ENCODE assay signal across 25 mouse cellular contexts in genomic region chr12:40991647-40992046, GRCm38 (mm10). TPM values are rescaled to one million over a fixed set of nuclear protein-coding genes. Genes with fewer than 3 reads are reported as not detected.
A peak's percentile ranks its signal among the peaks of the same experiment; 100 is the strongest.
DNase-seq lines count a peak whose midpoint lies in the region; ATAC-seq and TF ChIP-seq lines count a peak whose summit lies in the region.
"Had no signal": no experiment of that assay in that cellular context is flagged by ENCODE, and none has a peak within 500 bp of the region (broad histone marks: within the 10 kb centered on the region; RNA-seq: fewer than 3 reads in every experiment).

No protein-coding gene starts in this region.

- H3K36me3 ChIP-seq in forebrain, embryonic 13.5 days (ENCODE audit: poor library complexity, severe bottlenecking): no peaks in the 10 kb centered on the region
- no peaks in the 10 kb centered on the region for H3K36me3 ChIP-seq in forebrain, embryonic 10.5 days (replicated peaks)
- H3K36me3 ChIP-seq: embryonic facial prominence, embryonic 12.5 days; embryonic facial prominence, embryonic 15.5 days; heart, embryonic 10.5 days; heart, embryonic 13.5 days had no signal

- H3K4me2 ChIP-seq in forebrain, embryonic 13.5 days: no peak overlapping the region
- H3K4me2 ChIP-seq: embryonic facial prominence, embryonic 12.5 days; embryonic facial prominence, embryonic 15.5 days; heart, embryonic 13.5 days; hindbrain, embryonic 14.5 days had no signal

- no peak for TF ChIP-seq CTCF in brain, embryonic 14.5 days (IDR thresholded peaks at IDR 0.05; ENCODE audit: borderline replicate concordance, extremely low read depth, insufficient read depth, insufficient read length)

- no peak overlapping the region for H3K27ac ChIP-seq in forebrain, embryonic 13.5 days
- H3K27ac ChIP-seq in forebrain, embryonic 10.5 days: no peak overlapping the region
- H3K27ac ChIP-seq: embryonic facial prominence, embryonic 12.5 days; embryonic facial prominence, embryonic 15.5 days; heart, adult 2 months; heart, embryonic 10.5 days; heart, embryonic 13.5 days; hindbrain, embryonic 14.5 days had no signal

- no peak for TF ChIP-seq POLR2A in brain, embryonic 14.5 days (IDR thresholded peaks at IDR 0.05; ENCODE audit: borderline replicate concordance, extremely low read depth, insufficient read depth, insufficient read length, poor library complexity, severe bottlenecking)

- no peak for DNase-seq in forebrain, embryonic 10.5 days (ENCODE audit: extremely low spot score, low spot score)
- DNase-seq in R1 (ENCODE audit: low read depth, low spot score): peak; percentile 50
- DNase-seq in brain, embryonic 14.5 days (ENCODE audit: low read depth): peak; percentile 82
- peak; percentile 45 for DNase-seq in retina, embryonic 14.5 days (ENCODE audit: low spot score)
- DNase-seq in spleen, postnatal 14 days (ENCODE audit: low spot score in 2 of 2): no peak
- DNase-seq in adrenal gland, adult (ENCODE audit: inconsistent age in 2 of 2, low spot score in 1 of 2): no peak
- DNase-seq: adrenal gland, adult 2 months; adrenal gland, postnatal 14 days; cerebellum, adult 2 months; cerebellum, adult 9-11 months; cerebellum, postnatal 25 days; gastrocnemius, postnatal 10 days; gastrocnemius, postnatal 36 days; heart, adult 2 months; heart, postnatal 14 days; heart, postnatal 4 days had no signal

- no peaks in the 10 kb centered on the region for H3K9me3 ChIP-seq in forebrain, embryonic 13.5 days (replicated peaks)
- no peaks in the 10 kb centered on the region for H3K9me3 ChIP-seq in forebrain, embryonic 10.5 days
- H3K9me3 ChIP-seq: embryonic facial prominence, embryonic 12.5 days; embryonic facial prominence, embryonic 15.5 days; heart, embryonic 10.5 days; heart, embryonic 13.5 days had no signal

- no peak overlapping the region for H3K4me3 ChIP-seq in forebrain, embryonic 13.5 days
- no peak overlapping the region for H3K4me3 ChIP-seq in forebrain, embryonic 10.5 days
- H3K4me3 ChIP-seq: embryonic facial prominence, embryonic 12.5 days; embryonic facial prominence, embryonic 15.5 days; heart, adult 2 months; heart, embryonic 10.5 days; heart, embryonic 13.5 days had no signal

- no peaks in the 10 kb centered on the region; the same call in 1 of the 2 replicates for H3K4me1 ChIP-seq in forebrain, embryonic 13.5 days
- H3K4me1 ChIP-seq in forebrain, embryonic 10.5 days: peaks cover 25% of the 10 kb centered on the region
- H3K4me1 ChIP-seq: embryonic facial prominence, embryonic 12.5 days; embryonic facial prominence, embryonic 15.5 days; heart, embryonic 10.5 days; heart, embryonic 13.5 days had no signal

- H3K27me3 ChIP-seq in forebrain, embryonic 13.5 days: no peaks in the 10 kb centered on the region
- peaks cover 4% of the 10 kb centered on the region; the same call in 1 of the 2 replicates for H3K27me3 ChIP-seq in forebrain, embryonic 10.5 days (ENCODE audit: poor library complexity, severe bottlenecking)
- H3K27me3 ChIP-seq: embryonic facial prominence, embryonic 12.5 days; embryonic facial prominence, embryonic 15.5 days; heart, embryonic 13.5 days had no signal

- WGBS in forebrain, embryonic 13.5 days: 6% methylated on average over 4 of the region's 4 CpGs
- 44% methylated on average over 4 of the region's 4 CpGs for WGBS in forebrain, embryonic 10.5 days

- ATAC-seq in forebrain, embryonic 13.5 days: peak; percentile 71; the same call in 1 of the 2 replicates
- no peak for ATAC-seq in megakaryocyte-erythroid progenitor cell, adult 5-6 weeks (replicated peaks; ENCODE audit: low FRiP score, low TSS enrichment, poor library complexity, severe bottlenecking)
- ATAC-seq: CD4-positive, CD25-positive, alpha-beta regulatory T cell, adult 4 months; intestine, postnatal 0 days had no signal

- no peak overlapping the region for H3K9ac ChIP-seq in forebrain, embryonic 13.5 days
- H3K9ac ChIP-seq: embryonic facial prominence, embryonic 12.5 days; embryonic facial prominence, embryonic 15.5 days; heart, embryonic 13.5 days; hindbrain, embryonic 14.5 days had no signal

RNA-seq across cellular contexts. Expression of gene Immp2l, which starts 32.2 kb away (rescaled TPM):
- polyA plus RNA-seq in forebrain, embryonic 13.5 days (2015; fragmentation: Nextera tagmentation; extraction: Ambion mirVana): 5.3 and 8.3 TPM in 2 replicates
- polyA plus RNA-seq in forebrain, embryonic 10.5 days (2016; fragmentation: Nextera tagmentation; extraction: Ambion mirVana): 8.6 and 10.4 TPM in 2 replicates
- 2.2 and 3.5 TPM in 2 replicates for polyA plus RNA-seq in brain, embryonic 14.5 days (2012; rRNA removed)
- total RNA-seq in megakaryocyte-erythroid progenitor cell, adult 5-6 weeks (2014; fragmentation: Nextera tagmentation): 10.1 and 11.4 TPM in 2 replicates
- 1.3 and 5.6 TPM in 2 replicates for total RNA-seq in megakaryocyte-erythroid progenitor cell, adult 5-6 weeks (2017)

Comparison
In these comparisons a context has a peak if more than half of its experiments do, and no peak if none do; other contexts are left out.
1. DNase-seq: peak in R1 (single experiment), brain, embryonic 14.5 days (single experiment) and retina, embryonic 14.5 days (single experiment); none in forebrain, embryonic 10.5 days (single experiment), spleen, postnatal 14 days (0 of 2) and adrenal gland, adult (0 of 2).